Mouse (Mus musculus) liver, postnatal 0 days (tissue): ENCODE measurements at regions not wholly inside any gene's neighbourhood (a gene's known extent, or its start where the extent isn't known, plus 50 kb on each side); places are given as distances from the start of the nearest gene placed in this dataset.

Experiments used
- CTCF ChIP-seq: sonication (generic); IDR thresholded peaks from 2 replicates; pipeline ENCODE4 v1.5.1; 2016; ENCODE audit warnings: antibody characterized with exemption, low read depth
- EP300 ChIP-seq: IDR thresholded peaks from 2 replicates; pipeline ENCODE4 v1.6.1; 2016; ENCODE audit warnings: antibody characterized with exemption, low read depth, mild to moderate bottlenecking

DNA sequence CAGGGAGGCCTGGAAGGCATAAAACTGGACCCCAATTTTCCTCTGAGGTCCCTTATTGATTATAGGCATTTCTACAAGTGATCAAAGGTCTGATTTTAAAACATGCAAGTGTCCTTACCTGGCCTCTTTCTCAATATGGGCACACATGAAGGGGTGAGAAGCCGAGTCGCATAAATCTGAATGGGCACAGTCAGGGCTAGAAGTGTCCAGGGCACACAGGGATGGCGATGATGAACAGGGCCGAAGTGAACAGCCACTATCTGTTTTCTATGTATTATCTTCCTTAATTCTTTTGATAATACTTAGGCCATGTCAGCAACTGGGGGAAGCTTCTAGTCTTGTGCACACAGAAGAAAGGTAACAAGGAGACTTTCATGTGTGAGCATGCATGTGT lies 54.5 kb upstream of the Ptch1 start:
- TF ChIP-seq EP300 (no peak), CTCF (no peak)
